Mouse (Mus musculus): ENCODE results near the gene Gja8.

Gene Gja8

GRCm38 (mm10) chr3:96925920-96926319, at the start of gene Gja8:
Gene Gja8 (minus strand): TSS chr3:96926020.
- no peak for DNase-seq

- no peak for DNase-seq
Observed at GRCm38 (mm10) chr3:96974467-96974866, 48.6 kb upstream of the Gja8 start.

- DNase-seq: no peak
Observed at GRCm38 (mm10) chr3:96970986-96971385, 45.2 kb upstream of the Gja8 start.

GRCm38 (mm10) chr3:96963088-96964034, 37.5 kb upstream of the Gja8 start:
- no peak for DNase-seq

GRCm38 (mm10) chr3:96960597-96960996, 34.8 kb upstream of the Gja8 start:
- no peak for DNase-seq

GRCm38 (mm10) chr3:96953489-96954233, 27.8 kb upstream of the Gja8 start:
- no peak for DNase-seq

GRCm38 (mm10) chr3:96942706-96943105, 16.9 kb upstream of the Gja8 start:
- no peak for DNase-seq

GRCm38 (mm10) chr3:96938738-96939137, 12.9 kb upstream of the Gja8 start:
- peak; percentile 81 for DNase-seq

- no peak for DNase-seq
Observed at GRCm38 (mm10) chr3:96937606-96938005, 11.8 kb upstream of the Gja8 start.

- DNase-seq: no peak
Observed at GRCm38 (mm10) chr3:96936241-96936640, 10.4 kb upstream of the Gja8 start.

GRCm38 (mm10) chr3:96931261-96931681, 5.5 kb upstream of the Gja8 start:
- DNase-seq: no peak

- no peak for DNase-seq
Observed at GRCm38 (mm10) chr3:96924631-96925030, 1.2 kb downstream of the Gja8 start.

GRCm38 (mm10) chr3:96920991-96921390, 4.8 kb downstream of the Gja8 start:
- DNase-seq: no peak

GRCm38 (mm10) chr3:96905592-96905991, 20.2 kb downstream of the Gja8 start:
- DNase-seq: no peak

- DNase-seq: peak; percentile 95
Observed at GRCm38 (mm10) chr3:96904851-96905541, 20.8 kb downstream of the Gja8 start, which contains the start of gene Gpr89. Gene Gpr89 (minus strand): TSS chr3:96905346.

- DNase-seq: no peak
Observed at GRCm38 (mm10) chr3:96904393-96904792, 21.4 kb downstream of the Gja8 start, which contains the start of gene Gja5. Gene Gja5 (plus strand): TSS chr3:96904693.

- DNase-seq: no peak
Observed at GRCm38 (mm10) chr3:96902336-96902999, 23.4 kb downstream of the Gja8 start.

GRCm38 (mm10) chr3:96883690-96884089, 42.1 kb downstream of the Gja8 start:
- DNase-seq: no peak

GRCm38 (mm10) chr3:96882061-96882849, 43.6 kb downstream of the Gja8 start:
- no peak for DNase-seq

GRCm38 (mm10) chr3:96881557-96881956, 44.3 kb downstream of the Gja8 start:
- no peak for DNase-seq

- DNase-seq: no peak
Observed at GRCm38 (mm10) chr3:96880385-96880784, 45.4 kb downstream of the Gja8 start.

GRCm38 (mm10) chr3:96879536-96879935, 46.3 kb downstream of the Gja8 start:
- no peak for DNase-seq
